Mouse (Mus musculus) heart, adult 2 months (tissue): Measurements from ENCODE around the gene Ccdc157. TPM values are rescaled to one million over a fixed set of nuclear protein-coding genes. Genes with fewer than 3 reads are reported as not detected.
"Not testable (repeated sequence)": the region's sequence is repeated elsewhere in the genome, so short reads cannot be mapped to it uniquely, and the experiment has no call there.

Source experiments
- DNase-seq, 2 experiments: peaks; one replicate each; pipeline ENCODE4 v3.0.0; 2021
- H3K27ac ChIP-seq: fragments of 200-600 bp; 2 replicates; pipeline ENCODE4 v1.8.1; 2022
- H3K27me3 ChIP-seq: fragments of 200-500 bp; 2 replicates; pipeline ENCODE4 v1.6.1; 2012; ENCODE audit warnings: mild to moderate bottlenecking, low read length, inconsistent platforms, mixed read lengths; ENCODE audit not compliant: control insufficient read depth, insufficient read depth
- H3K36me3 ChIP-seq: fragments of 200-500 bp; 2 replicates; pipeline ENCODE4 v1.6.1; 2012; ENCODE audit warnings: low read length, inconsistent platforms; ENCODE audit not compliant: control insufficient read depth, insufficient read depth
- H3K4me1 ChIP-seq: fragments of 200-500 bp; 2 replicates; pipeline ENCODE4 v1.6.1; 2011; ENCODE audit warnings: low read length; ENCODE audit not compliant: control insufficient read depth, insufficient read depth
- H3K4me3 ChIP-seq: fragments of 200-600 bp; 2 replicates; pipeline ENCODE4 v1.8.1; 2022
- H3K79me2 ChIP-seq: fragments of 200-500 bp; replicated peaks from 2 replicates; pipeline ENCODE4 v1.6.1; 2012; ENCODE audit warnings: mild to moderate bottlenecking, inconsistent platforms, low read length, moderate library complexity, mixed read lengths; ENCODE audit not compliant: control insufficient read depth, insufficient read depth
- H3K9ac ChIP-seq: fragments of 200-500 bp; 2 replicates; pipeline ENCODE4 v1.6.1; 2012; ENCODE audit warnings: low read depth, mild to moderate bottlenecking, control low read depth, inconsistent platforms, low read length, mixed read lengths
- CTCF ChIP-seq: fragments of 200-600 bp; IDR thresholded peaks from 2 replicates; pipeline ENCODE4 v1.8.1; 2022; ENCODE audit warnings: antibody characterized with exemption, mild to moderate bottlenecking, moderate library complexity
- EP300 ChIP-seq: fragments of 200-500 bp; IDR thresholded peaks from 2 replicates; pipeline ENCODE4 v1.6.1; 2011; ENCODE audit warnings: low read depth, low read length, control low read depth; ENCODE audit not compliant: insufficient read depth
- POLR2A ChIP-seq: fragments of 200-500 bp; IDR thresholded peaks from 2 replicates; pipeline ENCODE4 v1.6.1; 2011; ENCODE audit warnings: mild to moderate bottlenecking, low read depth, low read length, control low read depth; ENCODE audit not compliant: insufficient read depth
- WGBS: fragments of 180-500 bp; shearing (Covaris S2); methylation state at CpG from one replicate; pipeline ENCODE4 v1.1.7; 2018; 5-methylcytosine and 5-hydroxymethylcytosine counted together
- intact Hi-C: fragments of 180-260 bp; cut with DNase I; formaldehyde crosslinking; loops from one replicate; pipeline ENCODE4 v1.15.1; 2025
- polyA plus RNA-seq: library from polyadenylated mRNA; depleted of rRNA; stranded (reverse); fragments of >200 nt; gene quantifications from 2 replicates; pipeline ENCODE4 v1.2.3, GENCODE M21; 2012
- total RNA-seq, 2 experiments: library from RNA; stranded (reverse); gene quantifications; 2 replicates each; pipeline ENCODE4 v1.2.3; 2021

The Ccdc157 gene
- total and polyA plus RNA-seq, 3 experiments: 4.5 to 6.7 (median 4.6) TPM

DNA sequence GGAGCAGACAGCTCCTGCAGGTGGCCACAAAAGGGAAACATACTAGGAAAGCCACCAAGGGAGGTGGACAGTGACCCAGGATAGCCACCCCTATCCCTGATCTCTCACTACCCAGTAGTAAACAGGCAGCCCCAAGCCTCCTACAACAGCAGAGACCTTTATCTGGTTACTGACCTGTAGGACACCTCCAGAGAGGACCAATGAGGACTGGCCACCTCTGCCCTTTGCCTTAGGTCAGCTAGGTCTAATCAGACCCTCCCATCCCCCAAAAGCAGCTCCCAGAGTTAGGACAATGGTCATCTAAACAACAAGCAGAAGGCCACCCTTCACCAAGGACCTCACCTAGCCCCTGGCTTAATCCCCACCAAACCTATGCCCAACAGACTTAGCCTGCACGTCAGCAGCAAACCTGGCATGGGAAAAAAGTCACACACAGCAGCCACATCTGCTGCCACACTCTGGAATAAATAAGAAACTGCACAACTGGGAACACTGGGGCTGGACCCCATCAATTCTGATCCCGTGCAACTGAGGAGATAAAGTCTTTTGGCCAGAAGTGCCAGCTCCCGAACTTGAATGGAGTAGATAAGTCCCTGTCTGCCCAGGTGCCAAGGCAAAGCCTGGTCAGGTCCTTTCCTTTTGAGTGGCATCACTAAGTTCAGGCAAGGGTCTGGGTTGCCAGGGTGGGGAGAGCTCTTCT, 42.6 kb downstream of the Ccdc157 start:
- peak; percentile 25; the same call in 1 of the 2 replicates for TF ChIP-seq CTCF
- no peak for TF ChIP-seq POLR2A
- TF ChIP-seq EP300: no peak
- intact Hi-C loops: no loop called here
- WGBS: 8% methylated on average over 3 of the region's 3 CpGs
- Histone ChIP-seq H3K27me3 (no peaks in the 10 kb centered on the region), H3K36me3 (no peaks in the 10 kb centered on the region), H3K79me2 (no peaks in the 10 kb centered on the region), H3K4me3 (peak overlapping the region; percentile 22; the same call in 1 of the 2 replicates), H3K9ac (no peak overlapping the region), H3K4me1 (peaks cover 8% of the 10 kb centered on the region), H3K27ac (no peak overlapping the region)
- DNase-seq: no peak

GRCm38 (mm10) chr11:4116458-4117141, 43.5 kb downstream of the Ccdc157 start:
- Histone ChIP-seq H3K36me3 (no peaks in the 10 kb centered on the region), H3K4me1 (peaks cover 8% of the 10 kb centered on the region), H3K27me3 (no peaks in the 10 kb centered on the region), H3K79me2 (no peaks in the 10 kb centered on the region), H3K9ac (no peak overlapping the region), H3K27ac (no peak overlapping the region), H3K4me3 (no peak overlapping the region)
- TF ChIP-seq CTCF (no peak), POLR2A (no peak), EP300 (no peak)
- no peak for DNase-seq
- intact Hi-C loops: no loop called here
- 27% methylated on average over 11 of the region's 11 CpGs for WGBS

GRCm38 (mm10) chr11:4115407-4115806, 44.7 kb downstream of the Ccdc157 start:
- H3K79me2 ChIP-seq: no peaks in the 10 kb centered on the region
- TF ChIP-seq EP300: no peak
- no peak for TF ChIP-seq CTCF
- no peak for TF ChIP-seq POLR2A
- 90% methylated on average over 4 of the region's 4 CpGs for WGBS
- no peak overlapping the region for H3K27ac ChIP-seq
- H3K4me3 ChIP-seq: no peak overlapping the region
- H3K4me1 ChIP-seq: peaks cover 8% of the 10 kb centered on the region
- no peaks in the 10 kb centered on the region for H3K36me3 ChIP-seq
- no peaks in the 10 kb centered on the region for H3K27me3 ChIP-seq
- no peak for DNase-seq
- intact Hi-C loops: no loop called here
- no peak overlapping the region for H3K9ac ChIP-seq

DNA sequence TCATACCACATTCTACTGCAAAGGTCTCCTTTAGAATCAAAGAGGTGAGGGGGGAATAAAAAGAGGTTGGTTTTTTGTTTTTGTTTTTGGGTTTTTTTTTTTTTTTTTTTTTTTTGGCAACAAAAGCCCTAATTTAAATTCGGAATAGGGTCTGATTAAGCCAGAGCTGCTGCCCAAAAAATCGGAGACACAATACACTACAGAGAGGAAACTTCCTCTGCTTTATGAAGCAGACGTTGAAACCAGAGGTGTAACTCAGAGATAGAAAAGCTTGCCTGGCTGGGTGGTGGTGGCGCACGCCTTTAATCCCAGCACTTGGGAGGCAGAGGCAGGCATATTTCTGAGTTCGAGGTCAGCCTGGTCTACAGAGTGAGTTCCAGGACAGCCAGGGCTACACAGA, 45.6 kb downstream of the Ccdc157 start:
- DNase-seq, intact Hi-C loops, H3K79me2 ChIP-seq, H3K9ac ChIP-seq, H3K4me1 ChIP-seq, H3K36me3 ChIP-seq, H3K4me3 ChIP-seq, H3K27ac ChIP-seq, H3K27me3 ChIP-seq: not testable (repeated sequence)
- 83% methylated on average over 6 of the region's 6 CpGs for WGBS

- intact Hi-C loops: no loop called here
- no peaks in the 10 kb centered on the region for H3K36me3 ChIP-seq
- WGBS: 76% methylated on average over 6 of the region's 6 CpGs
Observed at GRCm38 (mm10) chr11:4113970-4114369, 46.1 kb downstream of the Ccdc157 start.

DNA sequence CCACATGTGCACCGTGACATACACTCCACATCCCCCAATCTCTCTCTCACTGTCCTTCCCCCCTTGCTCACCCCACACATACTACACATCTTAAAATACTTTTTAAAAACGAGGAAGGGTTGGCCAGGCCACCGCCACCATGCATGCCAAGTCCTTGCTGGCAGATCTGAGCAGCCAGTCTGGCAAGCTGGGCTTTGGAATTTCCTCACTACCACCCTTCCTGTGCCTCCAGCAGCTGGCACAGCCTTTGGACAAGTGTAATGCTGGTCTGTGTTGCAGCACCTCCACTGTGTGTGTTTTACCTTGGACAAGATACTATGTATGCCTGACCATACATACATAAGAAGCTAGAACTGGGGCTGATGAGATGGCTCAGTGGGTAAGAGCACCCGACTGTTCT, 46.6 kb downstream of the Ccdc157 start:
- 67% methylated on average over 4 of the region's 4 CpGs for WGBS
- H3K27ac ChIP-seq: no peak overlapping the region
- no peak for DNase-seq
- H3K27me3 ChIP-seq: no peaks in the 10 kb centered on the region
- H3K36me3 ChIP-seq: no peaks in the 10 kb centered on the region
- H3K9ac ChIP-seq: no peak overlapping the region
- intact Hi-C loops: no loop called here
- peaks cover 8% of the 10 kb centered on the region for H3K4me1 ChIP-seq
- TF ChIP-seq POLR2A (no peak), EP300 (no peak), CTCF (no peak)
- no peak overlapping the region for H3K4me3 ChIP-seq
- H3K79me2 ChIP-seq: no peaks in the 10 kb centered on the region

More at GRCm38 (mm10) chr11:4113970-4114369, 46.1 kb downstream of the Ccdc157 start:
- Histone ChIP-seq H3K79me2 (no peaks in the 10 kb centered on the region), H3K4me3 (no peak overlapping the region), H3K27ac (no peak overlapping the region), H3K4me1 (peaks cover 8% of the 10 kb centered on the region), H3K9ac (no peak overlapping the region), H3K27me3 (no peaks in the 10 kb centered on the region)
- TF ChIP-seq POLR2A: no peak
- no peak for TF ChIP-seq CTCF
- TF ChIP-seq EP300: no peak
- DNase-seq: no peak
